Mouse (Mus musculus): ENCODE results near the gene Urad.

Urad gene

GRCm38 (mm10) chr5:147325931-147326330, 3.7 kb upstream of the Urad start:
- DNase-seq (ENCODE audit: low spot score): no peak

GRCm38 (mm10) chr5:147323237-147323917, 1.1 kb upstream of the Urad start:
- peak; percentile 83 for DNase-seq (ENCODE audit: low spot score)

- peak; percentile 84 for DNase-seq (ENCODE audit: low spot score)
Measured at GRCm38 (mm10) chr5:147319653-147320052, 2.6 kb downstream of the Urad start.

GRCm38 (mm10) chr5:147317991-147318390, 4.2 kb downstream of the Urad start:
- no peak for DNase-seq (ENCODE audit: low spot score)

GRCm38 (mm10) chr5:147317321-147317720, 4.9 kb downstream of the Urad start:
- no peak for DNase-seq (ENCODE audit: low spot score)

- DNase-seq (ENCODE audit: low spot score): no peak
Measured at GRCm38 (mm10) chr5:147315432-147316075, 6.7 kb downstream of the Urad start.

- DNase-seq (ENCODE audit: low spot score): no peak
Measured at GRCm38 (mm10) chr5:147314646-147315431, 7.4 kb downstream of the Urad start.

GRCm38 (mm10) chr5:147312830-147313685, 9.2 kb downstream of the Urad start:
- no peak for DNase-seq (ENCODE audit: low spot score)

- DNase-seq (ENCODE audit: low spot score): no peak
Measured at GRCm38 (mm10) chr5:147309786-147310185, 12.5 kb downstream of the Urad start.

- no peak for DNase-seq (ENCODE audit: low spot score)
Measured at GRCm38 (mm10) chr5:147308451-147308850, 13.8 kb downstream of the Urad start.

GRCm38 (mm10) chr5:147307398-147307785, 14.8 kb downstream of the Urad start:
- DNase-seq (ENCODE audit: low spot score): no peak

GRCm38 (mm10) chr5:147306638-147307397, 15.4 kb downstream of the Urad start, which contains the start of gene Cdx2:
Gene Cdx2, minus strand, starts transcription at chr5:147307270.
- DNase-seq (ENCODE audit: low spot score): no peak

- DNase-seq (ENCODE audit: low spot score): no peak
Measured at GRCm38 (mm10) chr5:147305856-147306637, 16.2 kb downstream of the Urad start.

- no peak for DNase-seq (ENCODE audit: low spot score)
Measured at GRCm38 (mm10) chr5:147305166-147305565, 17.1 kb downstream of the Urad start.

GRCm38 (mm10) chr5:147304276-147305155, 17.7 kb downstream of the Urad start:
- no peak for DNase-seq (ENCODE audit: low spot score)

- no peak for DNase-seq (ENCODE audit: low spot score)
Measured at GRCm38 (mm10) chr5:147302746-147303400, 19.4 kb downstream of the Urad start.

- DNase-seq (ENCODE audit: low spot score): no peak
Measured at GRCm38 (mm10) chr5:147302141-147302540, 20.1 kb downstream of the Urad start.

GRCm38 (mm10) chr5:147301781-147302070, 20.5 kb downstream of the Urad start:
- no peak for DNase-seq (ENCODE audit: low spot score)

Measured in adipocyte (in vitro differentiated cells).